Mouse (Mus musculus): ENCODE data around the gene Htra1.

DNA sequence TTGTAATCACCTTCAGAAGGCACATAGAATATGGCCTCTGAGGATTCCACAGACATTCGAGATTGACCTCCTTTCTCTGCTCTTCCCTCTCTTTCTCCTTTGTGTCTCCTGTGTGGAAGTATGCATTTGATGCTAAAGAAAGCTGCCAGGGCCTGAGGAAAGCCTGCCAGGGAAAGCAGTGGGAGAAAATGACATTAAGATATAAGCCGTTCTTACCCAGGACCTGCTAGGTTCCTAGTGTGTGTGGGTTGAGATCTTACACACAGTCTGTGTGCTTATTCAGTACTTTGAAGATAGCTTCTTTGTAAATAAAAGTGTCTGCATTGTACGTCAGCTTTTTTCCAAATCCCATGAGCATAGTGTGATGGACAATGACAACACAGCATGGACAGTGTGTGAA lies 39.8 kb upstream of the Htra1 start:
- TF ChIP-seq CTCF (IDR thresholded peaks at IDR 0.05; ENCODE audit: borderline replicate concordance, insufficient read depth, low read depth, low read length) = no peak
- TF ChIP-seq POLR2A (IDR thresholded peaks at IDR 0.05; ENCODE audit: borderline replicate concordance, insufficient read depth, low read length) = no peak

All from cerebellum, adult 2 months (tissue).